Mouse (Mus musculus): ENCODE measurements around the gene Ell.

Gene Ell

DNA sequence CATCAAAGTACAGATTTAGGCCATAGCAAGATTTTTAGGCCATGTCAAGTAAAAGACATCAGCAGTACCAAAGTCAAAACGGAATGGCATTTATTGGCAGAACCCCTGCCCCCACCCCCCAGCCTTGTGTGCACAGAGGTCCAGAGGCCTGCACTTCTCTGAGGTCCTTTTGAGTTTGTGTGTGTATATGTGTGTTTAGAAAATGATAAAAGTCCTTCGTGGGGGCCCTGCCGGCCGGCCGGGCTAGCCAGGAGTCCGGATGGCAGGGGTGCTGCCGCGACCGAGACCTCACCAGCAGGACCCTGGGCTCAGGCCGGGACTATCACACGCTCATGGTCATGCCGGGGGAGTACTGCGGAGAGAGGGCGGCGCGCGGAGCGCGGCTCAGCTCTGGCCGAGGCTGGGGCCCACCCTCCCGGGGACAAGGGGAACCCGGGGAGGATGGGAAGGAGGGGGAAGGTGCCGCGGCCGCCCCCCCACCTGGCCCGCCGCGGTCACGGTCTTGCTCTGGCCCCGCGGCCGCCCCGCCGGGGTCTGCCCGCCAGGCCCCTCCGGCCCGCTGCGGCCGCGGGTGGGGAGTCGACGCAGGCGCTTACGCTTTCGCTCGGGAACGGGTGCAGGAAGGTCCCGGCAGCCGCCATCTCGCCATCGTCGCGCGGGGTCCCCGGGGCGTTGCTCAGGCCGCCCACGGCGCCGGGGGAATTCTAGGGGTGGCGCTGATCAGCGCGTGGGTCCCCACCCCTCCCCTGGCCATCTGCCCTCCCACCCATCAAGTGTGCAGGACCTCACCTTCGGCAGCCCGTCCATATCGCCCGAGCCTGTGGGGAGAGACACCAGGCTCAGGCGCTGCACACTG is 58.4 kb downstream of the Ell start:
- DNase-seq (ENCODE audit: inconsistent ontology term), result no peak

DNA sequence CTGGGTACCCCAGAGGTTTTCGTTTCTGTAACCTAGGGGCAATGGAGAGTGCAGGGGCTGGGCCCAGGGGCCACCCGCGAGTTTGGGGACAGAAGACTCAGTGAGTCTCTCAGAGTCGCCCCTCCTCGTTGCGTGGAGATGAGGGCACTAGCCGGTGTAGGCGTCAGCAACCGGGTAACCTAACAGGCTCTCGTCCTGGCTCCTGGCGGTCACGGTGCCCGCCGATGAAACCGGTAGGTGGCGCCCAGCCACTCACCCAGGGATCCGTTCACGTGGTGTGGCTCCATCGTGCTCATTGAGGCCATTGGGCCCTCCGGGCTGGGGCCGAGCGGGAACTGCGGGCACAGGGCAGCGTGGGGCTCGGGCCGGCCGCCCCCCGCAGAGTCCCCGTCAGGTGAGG is 59.0 kb downstream of the Ell start:
- DNase-seq (ENCODE audit: inconsistent ontology term), result peak; percentile 82

DNA sequence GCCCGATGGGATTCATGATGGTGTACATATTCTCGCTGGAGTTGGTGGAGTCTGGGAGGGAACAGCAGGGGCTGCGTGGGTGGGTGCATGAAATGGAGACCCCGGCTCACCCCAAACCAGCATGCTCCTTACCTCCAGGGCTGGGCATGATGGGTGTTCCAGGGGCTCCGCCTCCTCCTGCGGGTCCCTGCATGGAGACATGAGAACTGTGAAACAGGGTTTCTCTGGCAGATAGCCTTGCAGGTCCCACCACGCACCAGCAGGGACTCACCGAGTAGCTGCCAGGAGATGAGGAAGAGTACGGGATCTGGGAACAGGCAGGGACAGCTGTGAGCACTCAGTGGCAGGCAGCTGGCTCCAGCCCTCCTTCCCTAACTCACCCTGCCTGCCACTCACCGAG is 59.5 kb downstream of the Ell start:
- no peak for DNase-seq (ENCODE audit: inconsistent ontology term)

DNA sequence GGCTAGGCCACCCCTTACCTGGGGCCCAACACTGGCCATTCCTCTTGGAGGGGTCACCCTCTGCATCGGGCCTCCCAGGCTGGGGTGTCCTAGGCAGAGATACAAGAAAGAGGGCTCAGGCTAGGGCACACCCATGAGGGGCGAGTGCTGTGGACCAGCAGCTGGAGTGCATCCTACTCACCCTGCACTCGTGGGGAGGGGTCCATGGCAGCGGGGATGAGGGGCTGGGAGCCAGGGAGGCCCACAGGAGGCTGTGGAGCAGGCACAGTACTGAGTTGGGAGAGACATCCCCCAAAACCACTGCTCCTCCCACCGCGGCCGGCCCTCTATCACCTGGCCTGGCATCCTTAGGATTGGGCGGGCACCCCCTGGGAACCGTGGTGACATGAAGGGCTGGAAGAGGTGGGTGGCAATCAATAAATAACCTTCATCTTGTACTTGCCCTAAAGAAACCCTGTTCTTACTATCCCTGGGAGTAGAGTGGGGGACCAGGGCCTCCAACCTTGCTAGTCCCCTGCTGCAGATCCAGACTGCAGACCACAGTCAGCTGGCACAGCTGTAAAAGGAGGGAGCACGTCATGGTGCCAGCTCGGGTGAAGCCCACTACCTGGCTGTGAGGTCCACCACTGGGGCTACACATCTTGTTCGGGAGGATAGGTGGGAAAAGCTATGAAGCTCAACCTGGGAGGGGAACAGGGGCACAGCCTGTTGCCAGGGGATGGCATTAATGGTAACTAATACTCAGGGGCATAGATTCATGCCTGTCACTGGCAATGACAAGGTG is 60.4 kb downstream of the Ell start:
- no peak for DNase-seq (ENCODE audit: inconsistent ontology term)

DNA sequence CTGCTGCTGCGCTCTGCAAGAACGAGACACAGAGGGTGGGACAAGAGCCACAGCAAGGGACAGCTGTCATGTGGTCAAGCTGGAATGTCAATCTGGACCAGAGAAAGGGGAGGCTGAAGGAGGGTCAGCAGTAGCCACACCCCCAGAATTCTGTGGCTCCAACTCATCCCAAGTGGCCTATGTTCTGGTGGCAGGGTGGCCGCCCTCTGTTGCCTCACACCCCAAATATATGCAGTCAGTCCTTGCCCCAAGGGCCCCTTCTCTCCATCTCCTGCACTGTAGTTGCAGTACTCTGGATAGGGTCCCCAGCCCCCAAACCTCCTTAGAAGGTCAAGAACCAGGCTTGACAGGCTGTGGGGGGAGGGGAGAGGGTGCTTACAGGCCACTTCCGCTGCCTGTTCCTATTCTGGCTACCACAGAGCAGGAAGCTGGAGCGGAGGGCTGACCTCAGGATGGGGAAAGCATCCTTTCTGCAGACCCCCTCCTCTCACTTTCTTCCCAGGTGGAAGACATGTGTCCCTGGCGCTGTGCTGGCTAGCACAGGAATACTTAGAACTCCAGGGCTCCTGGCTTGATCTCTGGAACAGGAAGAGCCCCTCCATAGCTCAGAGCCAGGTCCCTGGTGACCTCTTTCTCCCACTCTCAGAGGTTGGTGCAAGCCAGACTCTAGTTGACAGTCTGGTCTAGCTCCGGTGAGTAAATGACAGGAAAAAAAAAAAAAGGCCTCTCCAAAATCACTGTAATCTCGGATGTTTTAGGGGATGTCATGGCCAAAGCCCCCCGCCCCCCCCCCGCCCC is 61.4 kb downstream of the Ell start:
- no peak for DNase-seq (ENCODE audit: inconsistent ontology term)

DNA sequence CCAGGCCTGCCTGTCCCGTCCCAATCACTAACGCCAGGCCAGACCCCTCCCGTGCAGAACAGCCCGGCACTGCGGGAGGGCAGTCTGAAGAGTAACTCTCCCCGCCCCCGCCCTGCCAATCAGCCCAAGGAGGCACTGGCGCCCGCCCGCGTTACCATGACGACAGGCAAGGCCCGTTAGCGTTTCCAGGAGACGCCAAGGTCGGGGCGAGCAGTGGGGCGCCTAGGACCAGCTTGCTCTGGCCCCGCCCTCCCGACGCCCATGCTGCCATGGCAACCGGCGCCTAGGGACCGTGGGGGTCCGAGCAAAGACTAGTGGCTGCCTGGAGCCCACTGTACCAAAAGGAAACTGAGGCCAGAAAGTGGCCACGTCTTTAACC is 62.0 kb downstream of the Ell start:
- DNase-seq (ENCODE audit: inconsistent ontology term), result peak; percentile 85

DNA sequence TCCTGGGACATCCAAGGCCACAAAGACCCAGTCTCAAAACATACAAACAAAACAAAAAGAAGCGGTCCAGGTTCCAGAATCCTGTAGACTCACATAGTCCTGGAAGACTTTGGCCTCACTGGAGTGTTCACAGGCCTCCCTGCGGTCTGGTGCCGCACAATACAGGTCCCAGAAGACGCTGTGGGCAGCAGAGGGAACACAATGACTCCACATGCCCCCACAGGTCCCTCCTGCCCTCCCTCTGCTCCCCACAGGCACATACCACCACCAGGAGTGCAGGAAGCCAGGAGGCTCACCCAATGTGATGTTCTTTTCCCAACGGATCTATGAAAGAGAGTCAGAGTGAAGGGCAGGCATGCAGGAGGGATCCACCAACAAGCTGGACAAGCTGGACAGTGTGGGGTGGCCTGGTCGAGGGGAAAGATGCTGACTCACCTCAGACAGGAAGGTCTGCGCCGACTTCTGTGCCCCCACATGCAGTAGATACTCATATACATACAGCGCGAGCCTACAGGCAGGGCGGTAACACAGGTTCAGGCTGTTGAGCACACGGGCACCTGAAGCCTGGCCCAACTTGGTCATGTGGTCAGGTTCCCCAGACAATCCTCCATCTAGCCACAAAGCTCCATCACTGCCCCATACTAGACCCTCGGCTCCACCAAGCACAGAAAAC is 63.0 kb downstream of the Ell start:
- DNase-seq (ENCODE audit: inconsistent ontology term), result no peak

DNA sequence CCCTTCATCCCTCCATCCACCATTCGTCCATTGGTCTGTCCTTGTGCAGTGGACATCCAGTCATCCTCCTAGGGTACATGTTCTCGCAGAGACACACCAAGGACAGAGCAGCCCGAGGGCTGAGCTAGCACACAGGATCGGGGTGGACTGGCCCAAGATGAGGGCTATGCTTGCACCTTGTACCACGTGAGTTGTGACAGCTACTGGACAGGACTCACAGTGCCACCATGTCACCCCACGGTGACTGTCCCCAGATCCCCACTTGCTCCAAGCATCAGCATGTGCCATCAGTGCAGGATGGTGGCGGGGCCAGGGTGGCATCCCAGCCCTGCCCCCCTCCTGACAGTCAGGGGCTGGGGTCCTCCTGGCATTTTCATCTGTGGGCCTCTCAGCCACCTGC is 65.3 kb downstream of the Ell start:
- DNase-seq (ENCODE audit: inconsistent ontology term), result no peak

DNA sequence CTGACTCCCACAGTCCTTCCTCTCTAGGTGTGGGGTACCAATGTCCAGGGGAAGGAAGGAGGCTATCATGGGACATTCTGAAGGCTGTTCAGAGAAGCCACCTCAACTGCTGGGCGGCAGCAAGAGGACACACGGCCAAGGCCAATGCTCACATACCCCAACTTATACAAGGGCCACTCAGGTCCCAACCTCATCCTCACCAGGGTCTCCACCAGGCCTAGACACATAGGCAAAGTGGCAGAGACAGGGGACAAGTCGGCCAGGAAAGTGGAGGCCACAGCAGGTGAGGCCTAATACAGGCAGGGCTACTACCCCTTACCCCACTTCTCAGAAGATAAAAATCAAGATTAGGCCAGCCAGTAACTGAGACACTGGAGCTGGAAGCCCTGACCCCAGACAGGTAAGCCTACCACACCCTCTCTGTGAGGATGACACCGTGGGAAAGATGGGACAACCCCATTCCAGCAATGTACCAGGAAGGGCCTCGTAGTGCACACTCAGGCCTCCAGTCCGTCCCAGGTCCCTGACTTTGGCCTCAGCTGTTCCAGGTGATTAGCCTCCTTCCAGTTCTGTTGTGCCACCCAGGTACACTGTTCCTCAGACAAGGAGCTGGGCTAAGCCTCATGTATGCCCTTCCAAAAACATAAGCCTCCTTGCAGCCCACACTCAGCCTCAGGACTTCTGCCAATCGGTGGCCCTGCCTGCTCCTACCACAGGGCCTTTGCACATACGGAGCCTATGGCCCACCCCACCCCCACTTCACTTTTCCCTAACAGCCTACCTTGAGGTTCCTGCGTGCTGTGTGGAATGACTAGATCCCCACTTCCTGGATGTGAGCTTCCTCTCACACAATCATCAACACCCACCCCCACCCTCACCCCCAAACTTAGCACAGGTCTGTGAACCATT is 66.9 kb downstream of the Ell start:
- DNase-seq (ENCODE audit: inconsistent ontology term), result no peak

DNA sequence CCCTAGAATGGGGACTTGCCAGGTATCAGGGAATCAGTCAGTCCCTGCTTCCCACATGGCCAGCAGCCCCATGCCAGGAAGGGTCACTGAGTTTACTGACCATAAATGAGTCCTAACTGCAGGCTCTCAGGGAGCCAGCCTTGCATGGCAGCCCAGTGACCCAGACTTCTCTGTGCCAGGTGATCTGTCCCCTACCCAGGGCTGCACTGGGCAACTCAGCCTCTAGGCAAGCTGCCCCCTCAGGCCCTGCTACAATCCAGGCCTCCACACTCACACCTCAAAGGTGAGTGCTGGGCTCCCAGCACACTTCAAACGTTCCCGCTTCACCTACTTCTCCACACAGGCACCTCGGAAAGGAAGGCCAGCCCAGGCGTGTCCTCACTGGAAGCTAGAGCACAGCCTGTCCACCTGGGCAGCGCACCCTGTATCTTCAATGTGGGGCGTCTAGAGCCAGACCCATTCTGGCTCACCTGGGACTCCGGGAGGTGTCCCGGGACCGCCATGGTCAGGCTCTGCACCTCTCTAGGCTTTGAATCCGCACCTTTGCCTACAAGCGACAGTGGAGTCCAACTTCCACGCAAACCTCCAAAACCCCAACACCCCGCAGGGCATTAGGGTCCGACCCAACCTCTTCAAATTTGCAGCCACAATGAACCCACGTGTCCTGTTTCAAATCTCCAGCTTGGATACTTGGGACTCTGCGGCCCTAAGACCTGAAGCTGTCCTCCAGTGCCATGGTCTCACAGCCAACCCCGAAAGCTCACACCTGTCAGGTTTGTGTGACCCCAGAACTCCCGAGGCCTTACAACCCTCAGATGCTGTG is 67.7 kb downstream of the Ell start:
- no peak for DNase-seq (ENCODE audit: inconsistent ontology term)

DNA sequence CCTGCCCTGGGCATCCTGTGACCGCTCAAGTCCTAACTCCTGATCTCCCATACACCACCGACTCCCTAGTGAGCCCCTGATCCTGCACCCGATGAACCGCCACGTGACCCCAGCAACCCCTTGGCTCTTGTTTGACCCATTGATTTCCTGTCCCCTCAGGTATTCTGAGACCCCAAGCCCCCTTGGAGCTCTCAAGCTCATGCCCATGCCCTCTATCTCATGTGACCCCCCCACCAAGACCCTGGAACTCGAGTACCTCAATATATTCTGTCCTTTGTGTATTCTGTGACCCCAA is 68.3 kb downstream of the Ell start:
- DNase-seq (ENCODE audit: inconsistent ontology term), result no peak

DNA sequence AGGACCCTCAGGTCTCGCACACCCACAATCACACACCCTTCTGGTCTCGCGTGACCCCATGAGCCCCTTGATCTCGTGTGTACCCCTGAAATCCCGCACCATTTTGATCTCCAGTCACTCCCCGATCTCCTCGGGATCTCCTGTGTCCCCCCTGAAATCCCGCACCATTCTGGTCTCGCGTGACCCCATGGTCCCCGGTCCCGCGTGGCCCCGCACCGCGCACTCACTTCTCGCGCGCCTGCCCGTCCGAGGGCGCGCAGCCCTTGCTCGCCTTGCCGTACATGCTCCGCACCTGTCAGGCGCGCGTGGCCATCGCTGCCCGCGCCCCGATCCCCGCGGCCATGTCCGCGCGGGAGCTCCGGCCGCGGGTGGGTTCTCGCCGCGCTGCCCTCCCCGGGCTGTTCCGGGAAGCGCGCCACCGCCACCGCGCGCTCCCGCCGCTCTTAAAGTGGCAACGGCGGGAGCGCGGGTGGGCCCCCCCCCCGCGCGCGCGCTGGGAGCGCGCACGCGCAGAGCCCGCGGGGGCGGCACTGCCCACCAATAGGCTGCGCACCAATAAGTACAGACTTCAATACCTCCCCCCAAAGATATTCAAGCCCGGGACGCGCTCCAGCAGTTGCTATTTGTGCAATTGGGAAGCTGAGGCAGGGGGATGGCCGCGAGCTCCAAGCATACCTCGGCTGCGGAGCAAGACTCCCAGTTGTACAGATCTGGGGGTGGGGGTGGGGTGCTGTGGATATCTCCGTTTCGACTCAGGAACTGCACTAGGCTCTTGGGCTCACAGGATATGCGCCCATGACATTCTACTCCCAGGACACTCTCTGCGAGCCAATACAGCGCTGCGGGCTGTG is 68.9 kb downstream of the Ell start:
- DNase-seq (ENCODE audit: inconsistent ontology term), result peak; percentile 72

DNA sequence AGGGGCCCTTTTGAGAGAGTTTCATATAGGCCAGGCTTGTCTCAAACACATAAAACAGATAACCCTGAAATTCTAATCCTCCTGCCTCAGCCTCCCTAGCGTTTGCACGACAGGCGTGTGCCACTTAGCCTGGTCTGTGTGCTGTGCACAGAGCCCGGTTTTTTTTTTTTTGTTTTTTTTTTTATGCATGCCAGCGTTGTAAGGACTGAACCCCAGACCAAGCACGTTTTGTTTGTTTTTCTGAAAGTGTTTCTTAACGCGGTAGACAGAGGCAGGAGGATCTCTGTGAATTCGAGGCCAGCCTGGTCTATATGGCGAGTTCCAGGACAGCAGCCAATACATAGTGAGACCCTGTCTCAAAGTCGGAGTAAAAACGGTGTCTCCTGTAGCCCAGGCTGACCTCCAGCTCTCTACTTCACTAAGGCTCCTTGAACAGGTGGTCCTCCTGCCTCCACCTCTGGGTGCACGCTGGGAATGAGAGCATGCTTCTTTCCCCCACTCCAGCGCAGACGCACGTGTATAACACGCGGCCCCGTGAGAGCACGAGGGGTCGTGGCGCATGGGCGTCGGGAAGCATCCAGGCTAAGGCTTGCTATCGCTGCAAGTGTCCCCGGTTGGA is 69.6 kb downstream of the Ell start, which contains the start of gene Ssbp4:
Gene Ssbp4, minus strand, starts transcription at position 124 of the 619 bp plus-strand sequence.
- DNase-seq (ENCODE audit: inconsistent ontology term), result no peak

DNA sequence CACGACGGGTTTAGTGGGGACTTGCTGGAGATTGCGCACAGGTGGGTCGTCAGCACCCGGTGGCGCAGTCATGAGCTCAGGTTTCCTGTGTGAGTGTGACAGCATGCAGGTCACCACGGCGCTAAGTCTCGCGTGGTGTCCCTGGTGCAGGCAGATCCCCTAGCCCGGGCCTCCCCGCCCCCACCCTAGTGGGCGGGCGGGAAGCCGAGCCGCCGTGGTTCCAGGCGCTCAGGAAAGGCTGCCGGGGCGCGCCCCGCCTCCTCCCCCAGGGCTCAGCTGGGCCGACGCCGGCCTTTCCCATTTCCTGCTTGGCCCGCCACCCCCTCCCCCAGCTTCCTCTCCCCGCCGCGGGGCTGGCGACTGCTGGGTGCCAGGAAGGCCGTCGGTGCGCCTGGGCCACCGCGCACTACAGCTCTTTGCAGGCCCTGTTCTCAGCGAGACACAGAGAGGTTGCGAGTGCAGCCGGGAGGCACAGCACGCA is 70.2 kb downstream of the Ell start:
- DNase-seq (ENCODE audit: inconsistent ontology term), result peak; percentile 91

DNA sequence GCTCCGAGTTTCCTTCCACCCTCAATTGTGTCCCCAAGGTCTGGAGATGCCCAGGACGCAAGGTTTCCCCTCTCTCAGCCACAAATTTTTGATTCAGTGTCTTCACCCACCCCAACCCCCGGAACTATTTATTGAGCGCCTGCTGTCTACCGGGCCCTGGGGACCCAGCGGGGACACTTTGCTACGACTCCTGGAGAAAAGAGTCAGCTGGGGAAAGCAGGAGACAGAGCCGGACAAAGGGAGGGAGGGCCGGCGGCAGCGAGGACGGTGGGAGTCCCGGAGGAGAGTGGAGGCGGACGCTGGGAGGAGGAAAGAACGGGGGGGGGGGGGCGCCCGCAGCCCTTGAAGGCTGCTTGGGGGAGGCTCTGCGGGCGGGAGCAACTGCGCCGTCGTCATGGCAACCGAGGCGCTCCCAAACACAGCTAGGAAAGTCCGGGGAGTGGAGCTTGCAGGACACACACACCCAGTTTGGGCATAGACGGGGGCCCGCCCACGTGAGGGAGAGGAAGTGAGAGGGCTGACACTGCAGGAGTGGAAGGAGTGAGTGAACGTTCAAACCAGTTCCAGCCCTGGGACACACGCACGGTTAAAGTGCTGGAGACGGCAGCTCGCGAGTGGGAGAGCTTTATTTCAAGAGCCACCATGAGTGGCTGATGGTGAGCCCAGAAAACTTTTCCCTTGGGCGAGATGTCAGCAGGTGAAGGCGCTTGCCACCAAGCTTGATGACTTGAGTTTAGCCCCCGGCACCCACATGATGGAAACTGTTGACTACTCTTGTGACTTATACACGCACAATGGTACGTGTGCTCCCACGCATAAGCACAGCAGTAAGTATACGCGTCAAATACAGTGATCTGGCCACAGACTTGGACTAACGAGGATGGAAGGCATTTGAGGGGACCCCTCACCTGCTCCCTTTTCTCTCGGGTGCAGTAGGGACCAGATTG is 70.9 kb downstream of the Ell start:
- DNase-seq (ENCODE audit: inconsistent ontology term), result peak; percentile 95

DNA sequence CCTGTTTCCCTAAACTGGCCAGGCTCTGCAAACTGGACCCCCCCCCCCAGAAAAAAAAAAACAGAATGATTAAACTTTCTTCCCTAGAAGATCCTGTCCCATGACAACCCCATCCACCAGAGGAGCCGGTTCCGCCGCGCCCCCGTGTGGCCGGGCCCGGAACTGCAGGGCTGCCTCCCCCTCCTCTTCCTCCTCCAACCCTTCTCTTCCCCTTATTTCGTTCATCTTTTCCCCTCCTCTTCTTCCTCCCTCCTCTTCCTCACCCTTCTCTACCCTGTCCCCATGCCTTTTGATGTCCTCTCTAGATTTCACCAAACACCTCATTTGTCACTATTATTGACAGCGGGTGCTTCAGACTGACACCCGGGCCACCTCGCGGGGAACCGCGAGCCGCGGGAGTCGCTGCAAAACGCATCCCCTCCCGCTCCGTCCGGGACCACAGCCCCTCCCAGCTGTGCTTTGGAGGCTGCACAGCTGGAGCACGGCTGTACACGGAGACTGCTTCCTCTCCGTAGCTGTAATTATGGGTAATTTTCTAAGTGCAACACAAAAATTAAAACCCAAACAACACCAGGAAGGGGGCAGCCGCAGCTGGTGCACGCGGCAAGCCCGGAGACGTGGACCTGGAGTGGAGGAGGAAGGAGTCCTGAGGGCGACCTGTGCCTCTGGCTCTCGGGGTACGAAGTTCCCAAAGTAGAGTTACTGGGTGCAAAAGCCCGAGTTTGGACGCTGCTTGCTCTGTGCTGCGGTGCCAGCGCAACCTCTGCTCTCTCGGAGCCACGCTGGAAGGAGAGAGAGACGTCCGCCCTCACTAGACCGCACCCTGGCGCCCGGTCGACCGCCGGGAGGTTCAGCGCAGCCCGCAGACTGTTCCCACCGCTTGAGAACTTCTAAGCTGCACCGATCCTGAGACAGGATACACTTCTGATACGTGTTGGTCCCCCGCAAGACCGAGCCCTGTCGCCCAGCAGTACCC is 71.8 kb downstream of the Ell start:
- peak; percentile 82 for DNase-seq (ENCODE audit: inconsistent ontology term)

Data from Muller cell, postnatal 12 days (primary cell).